9 mouse cellular contexts compared by ENCODE assay signal in the genomic region with DNA sequence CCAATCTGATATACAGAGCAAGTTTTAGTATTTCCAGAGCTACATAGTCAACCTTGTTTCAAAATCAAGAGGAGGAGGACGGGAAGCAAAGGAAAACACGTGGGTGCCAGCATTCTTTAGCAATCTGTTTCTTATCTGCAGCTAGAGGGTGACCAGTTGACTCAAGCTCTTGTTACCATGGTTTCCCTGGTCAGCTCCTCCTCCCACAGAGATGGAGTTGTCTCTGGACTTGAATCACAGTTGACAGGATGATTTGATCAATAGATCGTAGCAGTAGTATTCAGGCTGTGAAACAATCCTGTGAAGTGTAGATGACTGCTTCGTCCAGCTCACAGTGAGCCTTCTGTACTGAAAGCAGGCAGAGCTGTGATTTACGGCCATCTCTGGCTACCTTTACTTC. TPM values are rescaled to one million over a fixed set of nuclear protein-coding genes. Genes with fewer than 3 reads are reported as not detected.
DNase-seq lines count a peak whose midpoint lies in the region; ATAC-seq lines count a peak whose summit lies in the region.
"Had no signal": no experiment of that assay in that cellular context is flagged by ENCODE, and none has a peak within 500 bp of the region (broad histone marks: within the 10 kb centered on the region; RNA-seq: fewer than 3 reads in every experiment).

No protein-coding gene starts in this region.

- peak; percentile 33; the same call in 1 of the 2 replicates for ATAC-seq in kidney, embryonic 14.5 days (ENCODE audit: low FRiP score, low TSS enrichment)
- peak; percentile 64 for ATAC-seq in intestine, embryonic 16.5 days
- ATAC-seq in erythroblast, adult 5-6 weeks (replicated peaks; ENCODE audit: low FRiP score, poor library complexity, severe bottlenecking), result no peak

- intact Hi-C loops in left cerebral cortex, postnatal 4 days (cut with DNase I), result no loop called here

- H3K9me3 ChIP-seq in kidney, embryonic 14.5 days (ENCODE audit: control insufficient read depth, low read length), result no peaks in the 10 kb centered on the region
- no peaks in the 10 kb centered on the region for H3K9me3 ChIP-seq in intestine, embryonic 16.5 days (ENCODE audit: control insufficient read depth, low read length)
- no peaks in the 10 kb centered on the region for H3K9me3 ChIP-seq in midbrain, embryonic 10.5 days (replicated peaks)

- H3K9ac ChIP-seq in kidney, embryonic 14.5 days (ENCODE audit: low read depth, low read length), result no peak overlapping the region; the same call in 1 of the 2 replicates
- H3K9ac ChIP-seq in intestine, embryonic 16.5 days (ENCODE audit: low read depth, low read length), result no peak overlapping the region

- no peaks in the 10 kb centered on the region for H3K36me3 ChIP-seq in kidney, embryonic 14.5 days (ENCODE audit: control insufficient read depth, insufficient read depth, low read length)
- no peaks in the 10 kb centered on the region for H3K36me3 ChIP-seq in intestine, embryonic 16.5 days (ENCODE audit: control insufficient read depth, insufficient read depth, low read length)
- no peaks in the 10 kb centered on the region for H3K36me3 ChIP-seq in midbrain, embryonic 10.5 days

- H3K27me3 ChIP-seq in kidney, embryonic 14.5 days (ENCODE audit: control insufficient read depth, insufficient read depth, low read length), result no peaks in the 10 kb centered on the region
- no peaks in the 10 kb centered on the region for H3K27me3 ChIP-seq in intestine, embryonic 16.5 days (replicated peaks; ENCODE audit: control insufficient read depth, insufficient read depth, low read length)
- no peaks in the 10 kb centered on the region for H3K27me3 ChIP-seq in midbrain, embryonic 10.5 days (ENCODE audit: low read depth, poor library complexity, severe bottlenecking)

- no peak overlapping the region for H3K4me2 ChIP-seq in kidney, embryonic 14.5 days (replicated peaks; ENCODE audit: low read depth, low read length)
- H3K4me2 ChIP-seq in intestine, embryonic 16.5 days (ENCODE audit: low read depth, low read length), result no peak overlapping the region

- peaks cover 20% of the 10 kb centered on the region for H3K4me1 ChIP-seq in kidney, embryonic 14.5 days (ENCODE audit: control insufficient read depth, insufficient read depth, low read length)
- H3K4me1 ChIP-seq in intestine, embryonic 16.5 days (ENCODE audit: control insufficient read depth, insufficient read depth, low read length), result peaks cover 5% of the 10 kb centered on the region
- H3K4me1 ChIP-seq in midbrain, embryonic 10.5 days, result peaks cover 19% of the 10 kb centered on the region

- no peak overlapping the region for H3K4me3 ChIP-seq in kidney, embryonic 14.5 days (ENCODE audit: low read length)
- no peak overlapping the region for H3K4me3 ChIP-seq in intestine, embryonic 16.5 days (ENCODE audit: low read length)
- no peak overlapping the region for H3K4me3 ChIP-seq in midbrain, embryonic 10.5 days

- WGBS in kidney, embryonic 14.5 days, result 14% methylated on average over 5 of the region's 5 CpGs
- 11% methylated on average over 5 of the region's 5 CpGs for WGBS in intestine, embryonic 16.5 days
- WGBS in midbrain, embryonic 10.5 days, result 39% methylated on average over 5 of the region's 5 CpGs

- H3K27ac ChIP-seq in kidney, embryonic 14.5 days (ENCODE audit: low read depth, low read length), result peak overlapping the region; percentile 57; the same call in 1 of the 2 replicates
- no peak overlapping the region for H3K27ac ChIP-seq in intestine, embryonic 16.5 days (ENCODE audit: low read length)
- no peak overlapping the region for H3K27ac ChIP-seq in midbrain, embryonic 10.5 days (replicated peaks)

- no peak for DNase-seq in kidney, adult 18-20 months
- peak; percentile 70 for DNase-seq in adrenal gland, postnatal 14 days
- DNase-seq in lung, postnatal 14 days, result peak; percentile 19
- no peak for DNase-seq in left cerebral cortex, postnatal 4 days
- DNase-seq in midbrain, embryonic 10.5 days (ENCODE audit: low spot score), result no peak

RNA-seq across cellular contexts. Expression of gene Tnfsfm13, which starts 20.0 kb away (rescaled TPM):
- 4.6 and 4.9 TPM in 2 replicates for polyA plus RNA-seq in kidney, embryonic 14.5 days (2014; fragmentation: Nextera tagmentation; extraction: Ambion mirVana)
- 3.9 and 4.6 TPM in 2 replicates for total RNA-seq in adrenal gland, postnatal 14 days (2021)
- polyA plus RNA-seq in intestine, embryonic 16.5 days (2015; fragmentation: Nextera tagmentation; extraction: Ambion mirVana), result 3.0 and 3.3 TPM in 2 replicates
- total RNA-seq in left cerebral cortex, postnatal 4 days (2021), result under 1 TPM; 0.30 to 0.97 TPM
- total RNA-seq in erythroblast, adult 5-6 weeks (2015; ENCODE audit: low replicate concordance), result 0.38 and 4.8 TPM in 2 replicates
- 2.8 and 5.2 TPM in 2 replicates for total RNA-seq in erythroblast, adult 5-6 weeks (2017; ENCODE audit: low replicate concordance)
- 1.0 and 1.3 TPM in 2 replicates for polyA plus RNA-seq in midbrain, embryonic 10.5 days (2016; fragmentation: Nextera tagmentation; extraction: Ambion mirVana)

RNA-seq across cellular contexts. Expression of gene Tnfsf12, which starts 20.3 kb away (rescaled TPM):
- 6.9 and 8.6 TPM in 2 replicates for polyA plus RNA-seq in kidney, embryonic 14.5 days (2014; fragmentation: Nextera tagmentation; extraction: Ambion mirVana)
- total RNA-seq in adrenal gland, postnatal 14 days (2021), result 20.3 and 21.5 TPM in 2 replicates
- 6.0 and 6.3 TPM in 2 replicates for polyA plus RNA-seq in intestine, embryonic 16.5 days (2015; fragmentation: Nextera tagmentation; extraction: Ambion mirVana)
- 1 to 10 TPM; 6.4 to 8.7 TPM for total RNA-seq in left cerebral cortex, postnatal 4 days (2021)
- 1.3 TPM in 1 of 2 replicates, not detected in the other for total RNA-seq in erythroblast, adult 5-6 weeks (2015; ENCODE audit: low replicate concordance)
- 0.17 and 1.1 TPM in 2 replicates for total RNA-seq in erythroblast, adult 5-6 weeks (2017; ENCODE audit: low replicate concordance)
- polyA plus RNA-seq in midbrain, embryonic 10.5 days (2016; fragmentation: Nextera tagmentation; extraction: Ambion mirVana), result 1.2 and 1.4 TPM in 2 replicates

RNA-seq across cellular contexts. Expression of gene Tnfsf13, which starts 30.3 kb away (rescaled TPM):
- 0.34 and 0.60 TPM in 2 replicates for polyA plus RNA-seq in kidney, embryonic 14.5 days (2014; fragmentation: Nextera tagmentation; extraction: Ambion mirVana)
- 2.7 and 4.0 TPM in 2 replicates for total RNA-seq in adrenal gland, postnatal 14 days (2021)
- polyA plus RNA-seq in intestine, embryonic 16.5 days (2015; fragmentation: Nextera tagmentation; extraction: Ambion mirVana), result 0.44 and 0.57 TPM in 2 replicates
- total RNA-seq in left cerebral cortex, postnatal 4 days (2021), result 1 to 10 TPM in 1 of 2 experiments, under 1 TPM in 1; 0.93 to 1.3 TPM
- 9.2 and 17.9 TPM in 2 replicates for total RNA-seq in erythroblast, adult 5-6 weeks (2015; ENCODE audit: low replicate concordance)
- 0.28 and 7.8 TPM in 2 replicates for total RNA-seq in erythroblast, adult 5-6 weeks (2017; ENCODE audit: low replicate concordance)
- polyA plus RNA-seq in midbrain, embryonic 10.5 days (2016; fragmentation: Nextera tagmentation; extraction: Ambion mirVana), result 0.11 and 0.30 TPM in 2 replicates
- polyA plus RNA-seq: stomach, embryonic 14.5 days had no signal

RNA-seq across cellular contexts. Expression of gene Senp3, which starts 34.0 kb away (rescaled TPM):
- 95.2 and 102 TPM in 2 replicates for polyA plus RNA-seq in kidney, embryonic 14.5 days (2014; fragmentation: Nextera tagmentation; extraction: Ambion mirVana)
- total RNA-seq in adrenal gland, postnatal 14 days (2021), result 71.6 and 72.4 TPM in 2 replicates
- polyA plus RNA-seq in intestine, embryonic 16.5 days (2015; fragmentation: Nextera tagmentation; extraction: Ambion mirVana), result 51.8 and 60.3 TPM in 2 replicates
- 100 to 1,000 TPM; 117 to 129 TPM for total RNA-seq in left cerebral cortex, postnatal 4 days (2021)
- 46.4 and 52.3 TPM in 2 replicates for total RNA-seq in erythroblast, adult 5-6 weeks (2015; ENCODE audit: low replicate concordance)
- 10.3 and 18.2 TPM in 2 replicates for total RNA-seq in erythroblast, adult 5-6 weeks (2017; ENCODE audit: low replicate concordance)
- 112 and 114 TPM in 2 replicates for polyA plus RNA-seq in midbrain, embryonic 10.5 days (2016; fragmentation: Nextera tagmentation; extraction: Ambion mirVana)

RNA-seq across cellular contexts. Expression of gene Polr2a, which starts 42.5 kb away (rescaled TPM):
- 30.2 and 58.4 TPM in 2 replicates for polyA plus RNA-seq in kidney, embryonic 14.5 days (2014; fragmentation: Nextera tagmentation; extraction: Ambion mirVana)
- total RNA-seq in adrenal gland, postnatal 14 days (2021), result 78.0 and 84.0 TPM in 2 replicates
- polyA plus RNA-seq in intestine, embryonic 16.5 days (2015; fragmentation: Nextera tagmentation; extraction: Ambion mirVana), result 14.8 and 16.8 TPM in 2 replicates
- total RNA-seq in left cerebral cortex, postnatal 4 days (2021), result 10 to 100 TPM; 49.6 to 54.6 TPM
- total RNA-seq in erythroblast, adult 5-6 weeks (2015; ENCODE audit: low replicate concordance), result 56.5 and 58.3 TPM in 2 replicates
- 69.5 and 76.9 TPM in 2 replicates for total RNA-seq in erythroblast, adult 5-6 weeks (2017; ENCODE audit: low replicate concordance)
- 25.6 and 32.2 TPM in 2 replicates for polyA plus RNA-seq in midbrain, embryonic 10.5 days (2016; fragmentation: Nextera tagmentation; extraction: Ambion mirVana)

Comparison
In these comparisons a context has a peak if more than half of its experiments do, and no peak if none do; other contexts are left out.
1. DNase-seq: peak in adrenal gland, postnatal 14 days (single experiment) and lung, postnatal 14 days (single experiment); none in kidney, adult 18-20 months (single experiment), left cerebral cortex, postnatal 4 days (single experiment) and midbrain, embryonic 10.5 days (single experiment).